Mouse (Mus musculus) urinary bladder, postnatal 10 days (tissue): ENCODE data around the gene Lmntd2.
A peak's percentile ranks its signal among the peaks of the same experiment; 100 is the strongest.

Experiments used
- DNase-seq: peaks from one replicate; pipeline ENCODE4 v3.0.0; 2022; ENCODE audit warnings: low spot score

The Lmntd2 gene

GRCm38 (mm10) chr7:141215880-141216733 is 2.2 kb upstream of the Lmntd2 start:
- no peak for DNase-seq

- DNase-seq: peak; percentile 72
These were observed 1.4 kb upstream of the Lmntd2 start, which contains the start of gene Rassf7 for GRCm38 (mm10) chr7:141215101-141215879. Gene Rassf7 (plus strand): TSS chr7:141215860.

GRCm38 (mm10) chr7:141214310-141214709 is 430 bp upstream of the Lmntd2 start:
- DNase-seq: no peak

GRCm38 (mm10) chr7:141213133-141213532 is 747 bp downstream of the Lmntd2 start:
- DNase-seq: no peak

GRCm38 (mm10) chr7:141210606-141211131 is 3.2 kb downstream of the Lmntd2 start:
- no peak for DNase-seq

GRCm38 (mm10) chr7:141210137-141210536 is 3.7 kb downstream of the Lmntd2 start:
- DNase-seq: no peak

- DNase-seq: no peak
These were observed 4.4 kb downstream of the Lmntd2 start for GRCm38 (mm10) chr7:141209526-141209925.

GRCm38 (mm10) chr7:141206182-141206937 is 7.5 kb downstream of the Lmntd2 start:
- no peak for DNase-seq

- DNase-seq: no peak
These were observed 8.4 kb downstream of the Lmntd2 start for GRCm38 (mm10) chr7:141205504-141205903.

- no peak for DNase-seq
These were observed 9.3 kb downstream of the Lmntd2 start for GRCm38 (mm10) chr7:141204546-141204945.

GRCm38 (mm10) chr7:141198121-141198520 is 15.8 kb downstream of the Lmntd2 start:
- DNase-seq: no peak

GRCm38 (mm10) chr7:141196619-141197282 is 17.1 kb downstream of the Lmntd2 start:
- no peak for DNase-seq

GRCm38 (mm10) chr7:141195754-141196153 is 18.1 kb downstream of the Lmntd2 start:
- no peak for DNase-seq

- peak; percentile 61 for DNase-seq
These were observed 19.1 kb downstream of the Lmntd2 start for GRCm38 (mm10) chr7:141194830-141195229.

- DNase-seq: no peak
These were observed 19.5 kb downstream of the Lmntd2 start for GRCm38 (mm10) chr7:141194409-141194808.

- peak; percentile 96 for DNase-seq
These were observed 19.9 kb downstream of the Lmntd2 start, which contains the start of the genes Hras and Lrrc56 for GRCm38 (mm10) chr7:141193948-141194347. Gene Hras (minus strand): TSS chr7:141194005. Gene Lrrc56 (plus strand): TSS chr7:141194157.

- DNase-seq: no peak
These were observed 20.5 kb downstream of the Lmntd2 start for GRCm38 (mm10) chr7:141193348-141193856.

- no peak for DNase-seq
These were observed 21.0 kb downstream of the Lmntd2 start for GRCm38 (mm10) chr7:141192776-141193347.

GRCm38 (mm10) chr7:141191796-141192685 is 21.8 kb downstream of the Lmntd2 start:
- DNase-seq: no peak

GRCm38 (mm10) chr7:141191036-141191435 is 22.8 kb downstream of the Lmntd2 start:
- DNase-seq: no peak
